Mouse (Mus musculus) lung, embryonic 14.5 days (tissue): ENCODE measurements around the gene Clcn2. TPM values are rescaled to one million over a fixed set of nuclear protein-coding genes. Genes with fewer than 3 reads are reported as not detected.

Experiments
- ATAC-seq: fragments of 200-750 bp; cut with Nextera tagmentation; 2 replicates; pipeline ENCODE4 v1.8.0; 2017; ENCODE audit warnings: mild to moderate bottlenecking, moderate TSS enrichment, moderate library complexity; ENCODE audit not compliant: insufficient read depth
- DNase-seq: peaks from one replicate; pipeline ENCODE4 v3.0.0-alpha.2; 2015
- H3K27ac ChIP-seq: fragments of 300-500 bp; sonication (generic); 2 replicates; pipeline ENCODE4 v1.5.1; 2014; ENCODE audit warnings: low read depth, mild to moderate bottlenecking, moderate library complexity
- H3K27me3 ChIP-seq: fragments of 300-500 bp; sonication (generic); 2 replicates; pipeline ENCODE4 v1.6.1; 2014; ENCODE audit warnings: low read length, control low read depth; ENCODE audit not compliant: insufficient read depth
- H3K36me3 ChIP-seq: fragments of 300-500 bp; sonication (generic); 2 replicates; pipeline ENCODE4 v1.6.1; 2014; ENCODE audit warnings: control low read depth; ENCODE audit not compliant: insufficient read depth
- H3K4me1 ChIP-seq: fragments of 300-500 bp; sonication (generic); 2 replicates; pipeline ENCODE4 v1.6.1; 2014; ENCODE audit warnings: antibody characterized with exemption, control low read depth; ENCODE audit not compliant: insufficient read depth
- H3K4me2 ChIP-seq: fragments of 300-500 bp; sonication (generic); 2 replicates; pipeline ENCODE4 v1.6.1; 2014; ENCODE audit warnings: mild to moderate bottlenecking
- H3K4me3 ChIP-seq: fragments of 300-500 bp; sonication (generic); 2 replicates; pipeline ENCODE4 v1.5.1; 2014; ENCODE audit warnings: low read depth, low read length
- H3K9ac ChIP-seq: fragments of 300-500 bp; sonication (generic); 2 replicates; pipeline ENCODE4 v1.6.1; 2014
- H3K9me3 ChIP-seq: fragments of 300-500 bp; sonication (generic); 2 replicates; pipeline ENCODE4 v1.6.1; 2016; ENCODE audit warnings: low read depth, low read length, control low read depth
- CTCF ChIP-seq: IDR thresholded peaks from 2 replicates; pipeline ENCODE4 v1.5.1; 2016; ENCODE audit warnings: antibody characterized with exemption, low read depth
- WGBS: fragments of 180-500 bp; shearing (Covaris S2); extraction: QIAGEN DNeasy Blood & Tissue Kit; methylation state at CpG from one replicate; pipeline ENCODE4 v1.1.7; 2014; 5-methylcytosine and 5-hydroxymethylcytosine counted together
- polyA plus RNA-seq: library from polyadenylated mRNA; unstranded; fragments of >200 nt; fragmentation: Nextera tagmentation; extraction: Ambion mirVana; gene quantifications from 2 replicates; pipeline ENCODE4 v1.2.1, GENCODE M21; 2014

The Clcn2 gene
- polyA plus RNA-seq, 1 experiment from 2014 or later: 10.1 TPM

DNA sequence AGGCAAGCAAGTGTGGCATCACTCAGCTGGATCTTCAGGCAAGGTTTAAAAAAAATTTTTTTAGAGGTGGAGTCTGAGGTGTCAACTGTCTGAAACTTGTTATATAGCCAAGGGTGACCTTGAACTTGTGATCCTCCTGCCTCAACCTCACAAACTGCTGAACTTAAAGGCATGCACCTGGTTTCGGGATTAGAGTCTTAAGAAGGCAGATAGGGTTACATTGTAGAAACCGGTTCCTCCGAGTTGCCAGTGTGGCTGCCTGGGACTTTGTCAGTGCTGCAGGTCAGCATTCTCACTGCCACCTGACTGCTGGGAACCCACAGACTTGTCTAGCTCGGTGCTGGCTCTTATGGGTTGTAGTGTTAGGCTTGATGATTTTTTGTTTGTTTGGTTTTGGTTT lies 5.7 kb upstream of the Clcn2 start:
- Histone ChIP-seq H3K9ac (no peak overlapping the region), H3K9me3 (no peaks in the 10 kb centered on the region), H3K4me2 (no peak overlapping the region), H3K27ac (no peak overlapping the region), H3K4me1 (no peaks in the 10 kb centered on the region), H3K4me3 (no peak overlapping the region), H3K27me3 (no peaks in the 10 kb centered on the region), H3K36me3 (peaks cover 29% of the 10 kb centered on the region)
- no peak for ATAC-seq
- TF ChIP-seq CTCF: no peak
- DNase-seq: no peak
- WGBS: 28% methylated on average over 4 of the region's 4 CpGs

DNA sequence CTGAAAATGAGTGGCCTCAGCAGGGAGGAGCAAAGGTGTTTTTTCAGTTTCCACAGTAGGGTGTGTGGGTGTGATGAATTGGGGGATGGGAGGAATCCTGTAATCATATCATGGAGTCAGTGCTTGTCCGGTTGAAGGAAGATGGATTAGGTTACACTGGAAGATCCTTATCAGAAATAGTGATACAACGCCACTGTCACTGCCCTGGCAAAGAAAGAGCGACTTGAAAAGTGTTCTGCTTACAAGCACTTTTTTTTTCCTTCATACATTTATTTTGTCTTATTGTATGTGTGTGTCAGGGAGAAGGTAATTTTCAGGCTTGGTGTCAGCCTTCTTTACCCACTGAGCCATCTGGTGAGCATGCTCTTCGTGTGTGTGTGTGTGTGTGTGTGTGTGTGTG lies 5.2 kb upstream of the Clcn2 start:
- Histone ChIP-seq H3K4me3 (no peak overlapping the region), H3K36me3 (peaks cover 29% of the 10 kb centered on the region), H3K27me3 (no peaks in the 10 kb centered on the region), H3K4me1 (no peaks in the 10 kb centered on the region), H3K9me3 (no peaks in the 10 kb centered on the region), H3K27ac (no peak overlapping the region), H3K9ac (no peak overlapping the region), H3K4me2 (no peak overlapping the region)
- DNase-seq: no peak
- TF ChIP-seq CTCF: no peak
- no peak for ATAC-seq
- 39% methylated on average over 4 of the region's 4 CpGs for WGBS

GRCm38 (mm10) chr16:20721808-20722207 lies 4.3 kb upstream of the Clcn2 start:
- ATAC-seq: no peak
- no peak for TF ChIP-seq CTCF
- DNase-seq: no peak
- no peak overlapping the region for H3K27ac ChIP-seq
- 70% methylated on average over 10 of the region's 10 CpGs for WGBS
- no peaks in the 10 kb centered on the region for H3K27me3 ChIP-seq
- H3K4me2 ChIP-seq: no peak overlapping the region
- H3K9me3 ChIP-seq: no peaks in the 10 kb centered on the region
- H3K36me3 ChIP-seq: peaks cover 29% of the 10 kb centered on the region
- H3K4me1 ChIP-seq: no peaks in the 10 kb centered on the region
- no peak overlapping the region for H3K4me3 ChIP-seq
- no peak overlapping the region for H3K9ac ChIP-seq

- Histone ChIP-seq H3K27me3 (no peaks in the 10 kb centered on the region), H3K9ac (peak overlapping the region; percentile 67), H3K9me3 (no peaks in the 10 kb centered on the region), H3K27ac (peak overlapping the region; percentile 97), H3K4me3 (peak overlapping the region; percentile 61), H3K36me3 (peaks cover 29% of the 10 kb centered on the region), H3K4me2 (peak overlapping the region; percentile 89), H3K4me1 (peaks cover 9% of the 10 kb centered on the region)
- ATAC-seq (peak; percentile 18), DNase-seq (peak; percentile 40)
- no peak for TF ChIP-seq CTCF
- WGBS: 2% methylated on average over 18 of the region's 18 CpGs
Measured at GRCm38 (mm10) chr16:20717978-20718670, 578 bp upstream of the Clcn2 start.

- 2% methylated on average over 8 of the region's 8 CpGs for WGBS
- H3K27ac ChIP-seq: peak overlapping the region; percentile 97
Measured at GRCm38 (mm10) chr16:20716841-20717180, 735 bp downstream of the Clcn2 start.

DNA sequence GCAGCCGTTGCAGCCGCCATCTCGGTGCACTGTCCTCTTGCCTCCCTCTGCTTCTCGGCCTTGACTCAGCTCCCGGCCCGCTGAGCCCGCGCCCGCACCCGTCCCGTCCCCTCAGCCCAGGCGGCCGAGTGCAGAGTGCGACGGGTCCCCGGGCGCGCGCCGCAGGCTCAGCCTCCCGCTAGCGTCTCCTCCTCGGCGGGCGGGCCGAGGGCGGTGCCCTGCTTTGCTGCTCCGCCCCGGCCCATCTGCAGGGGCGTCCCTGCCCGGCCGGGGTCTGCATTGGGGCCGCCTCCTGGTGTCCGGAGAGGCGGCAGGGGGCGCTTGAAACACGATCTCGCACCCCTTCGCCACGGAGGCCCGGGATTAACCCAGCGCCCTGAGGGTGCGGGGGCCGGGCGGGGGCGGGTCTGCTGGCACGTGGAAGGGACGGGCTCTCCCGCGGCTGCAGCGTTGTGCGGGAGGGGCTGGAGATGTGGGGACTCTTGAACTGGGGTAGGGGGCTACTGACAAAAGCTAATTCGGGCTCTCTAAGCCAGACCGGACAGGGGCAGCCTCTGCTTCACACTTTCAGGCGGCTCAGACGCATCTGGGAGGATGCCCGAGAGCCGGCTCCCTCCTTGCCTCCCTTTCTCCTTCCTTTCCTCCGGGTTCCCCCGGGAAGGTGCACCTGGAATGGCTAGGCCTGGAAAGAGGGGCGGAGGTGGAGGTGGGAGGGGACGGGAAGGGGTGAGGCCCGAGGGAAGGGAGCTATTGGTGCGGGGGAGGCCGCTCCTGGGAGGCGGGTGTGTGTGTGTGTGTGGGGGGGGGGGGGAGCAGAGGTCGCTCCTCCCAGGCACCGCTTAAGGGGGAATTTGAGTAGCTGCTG lies 1.3 kb downstream of the Clcn2 start:
- TF ChIP-seq CTCF: peak; percentile 45
- WGBS: under 1% methylated on average over 66 of the region's 68 CpGs
- peaks cover 27% of the 10 kb centered on the region for H3K36me3 ChIP-seq
- peak overlapping the region; percentile 61 for H3K4me3 ChIP-seq
- peak overlapping the region; percentile 89 for H3K4me2 ChIP-seq
- H3K9ac ChIP-seq: peak overlapping the region; percentile 67
- no peaks in the 10 kb centered on the region for H3K9me3 ChIP-seq
- peak; percentile 95 for DNase-seq
- no peaks in the 10 kb centered on the region for H3K27me3 ChIP-seq
- H3K4me1 ChIP-seq: peaks cover 9% of the 10 kb centered on the region
- ATAC-seq: peak; percentile 86
- H3K27ac ChIP-seq: peak overlapping the region; percentile 97

More at GRCm38 (mm10) chr16:20716841-20717180, 735 bp downstream of the Clcn2 start:
- Histone ChIP-seq H3K9ac (peak overlapping the region; percentile 67), H3K9me3 (no peaks in the 10 kb centered on the region), H3K4me1 (peaks cover 9% of the 10 kb centered on the region), H3K4me3 (peak overlapping the region; percentile 61), H3K36me3 (peaks cover 31% of the 10 kb centered on the region), H3K27me3 (no peaks in the 10 kb centered on the region), H3K4me2 (peak overlapping the region; percentile 89)
- DNase-seq (no peak), ATAC-seq (no peak; the same call in 1 of the 2 replicates)
- TF ChIP-seq CTCF: no peak; the same call in 1 of the 2 replicates

- no peak for TF ChIP-seq CTCF
- peak overlapping the region; percentile 67 for H3K9ac ChIP-seq
- no peak for ATAC-seq
- no peak for DNase-seq
- H3K4me1 ChIP-seq: peaks cover 9% of the 10 kb centered on the region
- H3K36me3 ChIP-seq: peaks cover 25% of the 10 kb centered on the region
- WGBS: 2% methylated on average over 12 of the region's 12 CpGs
- H3K4me3 ChIP-seq: peak overlapping the region; percentile 61
- H3K27me3 ChIP-seq: no peaks in the 10 kb centered on the region
- H3K4me2 ChIP-seq: peak overlapping the region; percentile 89
- no peaks in the 10 kb centered on the region for H3K9me3 ChIP-seq
- peak overlapping the region; percentile 97 for H3K27ac ChIP-seq
Measured at GRCm38 (mm10) chr16:20715566-20715965, 2.0 kb downstream of the Clcn2 start.
